Mouse (Mus musculus) liver, embryonic 11.5 days (tissue): ENCODE results near the gene Gm36176. TPM values are rescaled to one million over a fixed set of nuclear protein-coding genes. Genes with fewer than 3 reads are reported as not detected.
A peak's percentile ranks its signal among the peaks of the same experiment; 100 is the strongest.

Source experiments
- ATAC-seq: fragments of 200-750 bp; cut with Nextera tagmentation; replicated peaks from 2 replicates; pipeline ENCODE4 v1.8.0; 2017; ENCODE audit warnings: moderate number of reproducible peaks, mild to moderate bottlenecking, moderate TSS enrichment, moderate library complexity; ENCODE audit not compliant: low FRiP score
- DNase-seq: peaks from one replicate; pipeline ENCODE4 v3.0.0-alpha.2; 2017; ENCODE audit warnings: low spot score
- H3K27ac ChIP-seq: fragments of 300-500 bp; sonication (generic); 2 replicates; pipeline ENCODE4 v1.5.1; 2014; ENCODE audit warnings: mild to moderate bottlenecking, low read depth, low read length, control low read depth
- H3K27me3 ChIP-seq: fragments of 300-500 bp; sonication (generic); replicated peaks from 2 replicates; pipeline ENCODE4 v1.6.1; 2014; ENCODE audit warnings: low read length, mixed read lengths; ENCODE audit not compliant: control insufficient read depth, insufficient read depth
- H3K36me3 ChIP-seq: fragments of 300-500 bp; sonication (generic); 2 replicates; pipeline ENCODE4 v1.6.1; 2014; ENCODE audit warnings: mild to moderate bottlenecking, low read length, moderate library complexity, mixed read lengths; ENCODE audit not compliant: control insufficient read depth, insufficient read depth
- H3K4me1 ChIP-seq: fragments of 300-500 bp; sonication (generic); replicated peaks from 2 replicates; pipeline ENCODE4 v1.6.1; 2014; ENCODE audit warnings: low read length, mixed read lengths; ENCODE audit not compliant: control insufficient read depth, insufficient read depth
- H3K4me2 ChIP-seq: fragments of 300-500 bp; sonication (generic); 2 replicates; pipeline ENCODE4 v1.6.1; 2014; ENCODE audit warnings: mild to moderate bottlenecking, control low read depth, moderate library complexity
- H3K4me3 ChIP-seq: fragments of 300-500 bp; sonication (generic); 2 replicates; pipeline ENCODE4 v1.5.1; 2014; ENCODE audit warnings: low read depth, low read length, control low read depth
- H3K9ac ChIP-seq: fragments of 300-500 bp; sonication (generic); 2 replicates; pipeline ENCODE4 v1.6.1; 2014; ENCODE audit warnings: low read depth, low read length, control low read depth
- H3K9me3 ChIP-seq: fragments of 300-500 bp; sonication (generic); 2 replicates; pipeline ENCODE4 v1.6.1; 2016; ENCODE audit warnings: low read length, inconsistent platforms, mixed read lengths; ENCODE audit not compliant: control insufficient read depth
- WGBS: fragments of 180-500 bp; shearing (Covaris S2); extraction: QIAGEN DNeasy Blood & Tissue Kit; methylation state at CpG from one replicate; pipeline ENCODE4 v1.1.7; 2014; 5-methylcytosine and 5-hydroxymethylcytosine counted together
- polyA plus RNA-seq: library from polyadenylated mRNA; unstranded; fragments of >200 nt; fragmentation: Nextera tagmentation; extraction: Ambion mirVana; gene quantifications from 2 replicates; pipeline ENCODE4 v1.2.1, GENCODE M21; 2014

Gm36176 gene
- polyA plus RNA-seq, 1 experiment from 2014 or later: not detected

GRCm38 (mm10) chr10:77864762-77865143, 18.1 kb downstream of the Gm36176 start:
- H3K4me3 ChIP-seq: peak overlapping the region; percentile 18; the same call in 1 of the 2 replicates

GRCm38 (mm10) chr10:77867546-77867945, 20.9 kb downstream of the Gm36176 start:
- no peaks in the 10 kb centered on the region for H3K9me3 ChIP-seq
- H3K36me3 ChIP-seq: no peaks in the 10 kb centered on the region
- no peaks in the 10 kb centered on the region for H3K4me1 ChIP-seq
- H3K4me2 ChIP-seq: no peak overlapping the region
- H3K4me3 ChIP-seq: no peak overlapping the region
- no peak overlapping the region for H3K27ac ChIP-seq
- no peak for DNase-seq
- WGBS: 9% methylated on average over 1 of the region's 1 CpGs
- no peaks in the 10 kb centered on the region for H3K27me3 ChIP-seq
- ATAC-seq: no peak
- H3K9ac ChIP-seq: no peak overlapping the region

More at GRCm38 (mm10) chr10:77864762-77865143, 18.1 kb downstream of the Gm36176 start:
- H3K36me3 ChIP-seq: no peaks in the 10 kb centered on the region
- DNase-seq (no peak), ATAC-seq (0 out of 2 replicates have a peak, but pooled peaks have one; percentile 2)
- H3K4me1 ChIP-seq: no peaks in the 10 kb centered on the region
- H3K9me3 ChIP-seq: no peaks in the 10 kb centered on the region
- WGBS: 31% methylated on average over 11 of the region's 11 CpGs
- H3K4me2 ChIP-seq: peak overlapping the region; percentile 54
- H3K9ac ChIP-seq: no peak overlapping the region
- no peaks in the 10 kb centered on the region for H3K27me3 ChIP-seq
- no peak overlapping the region for H3K27ac ChIP-seq

- WGBS: 88% methylated on average over 7 of the region's 7 CpGs
- Histone ChIP-seq H3K4me1 (no peaks in the 10 kb centered on the region), H3K27ac (no peak overlapping the region), H3K9me3 (no peaks in the 10 kb centered on the region), H3K27me3 (no peaks in the 10 kb centered on the region), H3K4me3 (no peak overlapping the region), H3K9ac (no peak overlapping the region), H3K4me2 (no peak overlapping the region), H3K36me3 (no peaks in the 10 kb centered on the region)
- no peak for ATAC-seq
- no peak for DNase-seq
These were observed 23.0 kb downstream of the Gm36176 start for GRCm38 (mm10) chr10:77869651-77870050.

GRCm38 (mm10) chr10:77878985-77879384, 32.4 kb downstream of the Gm36176 start:
- ATAC-seq: no peak

GRCm38 (mm10) chr10:77880305-77880704, 33.7 kb downstream of the Gm36176 start:
- Histone ChIP-seq H3K4me3 (no peak overlapping the region), H3K9ac (no peak overlapping the region), H3K36me3 (no peaks in the 10 kb centered on the region), H3K27me3 (no peaks in the 10 kb centered on the region), H3K9me3 (no peaks in the 10 kb centered on the region), H3K4me1 (no peaks in the 10 kb centered on the region), H3K4me2 (no peak overlapping the region), H3K27ac (no peak overlapping the region)
- ATAC-seq (no peak), DNase-seq (no peak)
- WGBS: 43% methylated on average over 3 of the region's 3 CpGs

More at GRCm38 (mm10) chr10:77878985-77879384, 32.4 kb downstream of the Gm36176 start:
- Histone ChIP-seq H3K27ac (no peak overlapping the region), H3K36me3 (no peaks in the 10 kb centered on the region), H3K9ac (no peak overlapping the region), H3K4me1 (no peaks in the 10 kb centered on the region), H3K4me2 (no peak overlapping the region), H3K9me3 (no peaks in the 10 kb centered on the region), H3K4me3 (no peak overlapping the region), H3K27me3 (no peaks in the 10 kb centered on the region)
- 54% methylated on average over 6 of the region's 6 CpGs for WGBS
- DNase-seq: no peak

GRCm38 (mm10) chr10:77882553-77882952, 36.0 kb downstream of the Gm36176 start:
- no peak overlapping the region for H3K27ac ChIP-seq
- H3K4me3 ChIP-seq: no peak overlapping the region
- 75% methylated on average over 5 of the region's 5 CpGs for WGBS
- no peaks in the 10 kb centered on the region for H3K27me3 ChIP-seq
- no peaks in the 10 kb centered on the region for H3K9me3 ChIP-seq
- H3K36me3 ChIP-seq: no peaks in the 10 kb centered on the region
- H3K9ac ChIP-seq: no peak overlapping the region
- ATAC-seq: no peak
- no peak for DNase-seq
- no peak overlapping the region for H3K4me2 ChIP-seq
- H3K4me1 ChIP-seq: no peaks in the 10 kb centered on the region

- H3K9me3 ChIP-seq: no peaks in the 10 kb centered on the region
- no peaks in the 10 kb centered on the region for H3K4me1 ChIP-seq
- 45% methylated on average over 12 of the region's 12 CpGs for WGBS
- H3K27me3 ChIP-seq: no peaks in the 10 kb centered on the region
- H3K27ac ChIP-seq: no peak overlapping the region
- no peaks in the 10 kb centered on the region for H3K36me3 ChIP-seq
- H3K9ac ChIP-seq: no peak overlapping the region
- H3K4me2 ChIP-seq: no peak overlapping the region
- no peak overlapping the region for H3K4me3 ChIP-seq
- no peak for DNase-seq
- ATAC-seq: no peak
These were observed 39.6 kb downstream of the Gm36176 start for GRCm38 (mm10) chr10:77886007-77886747.

GRCm38 (mm10) chr10:77890987-77891565, 44.5 kb downstream of the Gm36176 start:
- H3K9me3 ChIP-seq: no peaks in the 10 kb centered on the region
- ATAC-seq: no peak; the same call in 1 of the 2 replicates
- 78% methylated on average over 8 of the region's 8 CpGs for WGBS
- H3K27ac ChIP-seq: no peak overlapping the region
- no peaks in the 10 kb centered on the region for H3K36me3 ChIP-seq
- no peaks in the 10 kb centered on the region for H3K27me3 ChIP-seq
- no peak overlapping the region for H3K4me2 ChIP-seq
- no peaks in the 10 kb centered on the region for H3K4me1 ChIP-seq
- H3K9ac ChIP-seq: no peak overlapping the region
- H3K4me3 ChIP-seq: no peak overlapping the region
- DNase-seq: no peak

- Histone ChIP-seq H3K27me3 (no peaks in the 10 kb centered on the region; the same call in 1 of the 2 replicates), H3K4me2 (no peak overlapping the region), H3K4me1 (no peaks in the 10 kb centered on the region), H3K9ac (no peak overlapping the region), H3K36me3 (no peaks in the 10 kb centered on the region), H3K9me3 (no peaks in the 10 kb centered on the region), H3K27ac (no peak overlapping the region), H3K4me3 (no peak overlapping the region)
- no peak for DNase-seq
- whole genome bisulfite sequencing: 58% methylated on average over 5 of the region's 5 CpGs
- ATAC-seq: no peak
These were observed 49.0 kb downstream of the Gm36176 start for GRCm38 (mm10) chr10:77895562-77895961.
